Mouse (Mus musculus) stomach, postnatal 0 days (tissue): ENCODE measurements around the gene Tas2r135.

Experiments
- CTCF ChIP-seq: IDR thresholded peaks from 2 replicates; pipeline ENCODE4 v1.5.1; 2016; ENCODE audit warnings: antibody characterized with exemption, low read depth, mild to moderate bottlenecking, moderate library complexity
- EP300 ChIP-seq: optimal IDR thresholded peaks from 2 replicates; pipeline ENCODE3; 2016; ENCODE audit warnings: antibody characterized with exemption

DNA sequence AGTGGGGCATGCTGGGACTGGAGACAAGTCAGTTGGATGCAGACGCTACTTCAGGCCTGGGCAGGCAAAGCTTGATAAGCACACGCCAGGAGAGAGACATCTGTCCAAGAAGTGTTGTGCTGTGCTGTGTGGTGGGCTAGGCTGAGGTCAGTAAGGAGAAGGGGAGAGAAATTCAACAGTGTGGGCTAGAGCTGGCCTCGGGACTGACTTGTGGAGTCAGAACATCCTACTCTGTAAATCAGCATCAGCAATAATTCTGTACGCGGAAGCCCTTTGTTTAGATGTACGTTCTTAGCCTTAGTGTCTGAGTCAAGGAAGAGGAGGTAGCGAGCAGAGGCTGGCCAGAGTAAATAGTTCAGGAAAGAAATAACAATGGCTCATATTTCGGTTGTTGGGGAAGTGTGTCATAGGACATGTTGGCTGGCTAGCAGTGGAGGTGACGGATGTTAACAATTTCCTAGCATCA is 23.3 kb upstream of the Tas2r135 start:
- TF ChIP-seq CTCF (no peak), EP300 (no peak)
